Mouse (Mus musculus) megakaryocyte, embryonic 14.5 days (primary cell): ENCODE results near the gene Pou3f1. TPM values are rescaled to one million over a fixed set of nuclear protein-coding genes. Genes with fewer than 3 reads are reported as not detected.

Source experiments
- H3K27me3 ChIP-seq: replicated peaks from 2 replicates; pipeline ENCODE3; 2012; ENCODE audit warnings: inconsistent platforms
- H3K36me3 ChIP-seq: replicated peaks from 2 replicates; pipeline ENCODE3; 2012; ENCODE audit warnings: low read length, inconsistent platforms, mixed read lengths
- H3K4me1 ChIP-seq: 2 replicates; pipeline ENCODE4 v1.6.1; 2012; ENCODE audit warnings: inconsistent platforms
- H3K4me3 ChIP-seq: replicated peaks from 2 replicates; pipeline ENCODE3; 2012; ENCODE audit warnings: moderate library complexity, mild to moderate bottlenecking, inconsistent platforms
- H3K9me3 ChIP-seq: 2 replicates; pipeline ENCODE4 v1.6.1; 2012; ENCODE audit warnings: inconsistent platforms
- FLI1 ChIP-seq: IDR thresholded peaks from 2 replicates; pipeline ENCODE4 v1.6.1; 2012; ENCODE audit warnings: low read length, inconsistent platforms, mixed read lengths
- GATA1 ChIP-seq: IDR thresholded peaks from 3 replicates; pipeline ENCODE4 v1.6.1; 2012; ENCODE audit warnings: mixed read lengths, low read length, inconsistent platforms, borderline replicate concordance
- polyA plus RNA-seq: library from polyadenylated mRNA; stranded (reverse); fragments of >175 nt; gene quantifications from 2 replicates; pipeline ENCODE4 v1.2.3, GENCODE M21; 2012; ENCODE audit warnings: low replicate concordance; ENCODE audit not compliant: insufficient read depth

Pou3f1 gene
- polyA plus RNA-seq, result 0.12 TPM in 1 of 2 replicates, not detected in the other

- H3K4me3 ChIP-seq, result peak within 1 kb of the TSS; percentile 86
- TF ChIP-seq FLI1, result no peak
- no peak for TF ChIP-seq GATA1
Observed at GRCm38 (mm10) chr4:124656518-124656853, at the start of gene Pou3f1. Gene Pou3f1, plus strand, starts transcription at chr4:124656807.

GRCm38 (mm10) chr4:124607166-124607565 lies 49.4 kb upstream of the Pou3f1 start:
- Histone ChIP-seq H3K4me3 (no peak overlapping the region), H3K27me3 (peaks cover 49% of the 10 kb centered on the region), H3K9me3 (no peaks in the 10 kb centered on the region), H3K36me3 (no peaks in the 10 kb centered on the region), H3K4me1 (no peaks in the 10 kb centered on the region; the same call in 1 of the 2 replicates)
- TF ChIP-seq GATA1 (no peak), FLI1 (no peak)

More at GRCm38 (mm10) chr4:124656518-124656853, at the start of gene Pou3f1:
- Histone ChIP-seq H3K4me1 (peaks cover 36% of the 10 kb centered on the region), H3K9me3 (no peaks in the 10 kb centered on the region), H3K36me3 (no peaks in the 10 kb centered on the region), H3K27me3 (peaks cover 94% of the 10 kb centered on the region)

GRCm38 (mm10) chr4:124610066-124610465 lies 46.5 kb upstream of the Pou3f1 start:
- Histone ChIP-seq H3K4me1 (no peaks in the 10 kb centered on the region; the same call in 1 of the 2 replicates), H3K27me3 (peaks cover 44% of the 10 kb centered on the region), H3K4me3 (no peak overlapping the region), H3K36me3 (no peaks in the 10 kb centered on the region), H3K9me3 (no peaks in the 10 kb centered on the region)
- TF ChIP-seq FLI1, result no peak
- no peak for TF ChIP-seq GATA1

GRCm38 (mm10) chr4:124610703-124611102 lies 45.9 kb upstream of the Pou3f1 start, which contains the start of gene 3100002H09Rik:
Gene 3100002H09Rik, minus strand, starts transcription at chr4:124610803.
- Histone ChIP-seq H3K4me1 (no peaks in the 10 kb centered on the region; the same call in 1 of the 2 replicates), H3K9me3 (no peaks in the 10 kb centered on the region)
- TF ChIP-seq FLI1, result no peak
- TF ChIP-seq GATA1, result no peak

GRCm38 (mm10) chr4:124611768-124612167 lies 44.8 kb upstream of the Pou3f1 start:
- TF ChIP-seq FLI1 (no peak), GATA1 (no peak)
- Histone ChIP-seq H3K9me3 (no peaks in the 10 kb centered on the region), H3K27me3 (peaks cover 36% of the 10 kb centered on the region), H3K36me3 (no peaks in the 10 kb centered on the region), H3K4me3 (no peak overlapping the region), H3K4me1 (no peaks in the 10 kb centered on the region)

More at GRCm38 (mm10) chr4:124610703-124611102, 45.9 kb upstream of the Pou3f1 start, which contains the start of gene 3100002H09Rik:
- Histone ChIP-seq H3K27me3 (peaks cover 42% of the 10 kb centered on the region), H3K36me3 (no peaks in the 10 kb centered on the region), H3K4me3 (no peak within 1 kb of the TSS)

- Histone ChIP-seq H3K27me3 (peaks cover 46% of the 10 kb centered on the region), H3K4me3 (no peak overlapping the region), H3K4me1 (no peaks in the 10 kb centered on the region), H3K36me3 (no peaks in the 10 kb centered on the region), H3K9me3 (no peaks in the 10 kb centered on the region)
- TF ChIP-seq FLI1 (no peak), GATA1 (no peak)
Observed at GRCm38 (mm10) chr4:124614189-124614588, 42.4 kb upstream of the Pou3f1 start.

GRCm38 (mm10) chr4:124615406-124615960 lies 41.1 kb upstream of the Pou3f1 start:
- H3K9me3 ChIP-seq, result no peaks in the 10 kb centered on the region
- H3K36me3 ChIP-seq, result no peaks in the 10 kb centered on the region
- no peak overlapping the region for H3K4me3 ChIP-seq
- H3K4me1 ChIP-seq, result no peaks in the 10 kb centered on the region
- TF ChIP-seq FLI1 (no peak), GATA1 (no peak)
- H3K27me3 ChIP-seq, result peaks cover 58% of the 10 kb centered on the region

- H3K27me3 ChIP-seq, result peaks cover 59% of the 10 kb centered on the region
- no peak for TF ChIP-seq FLI1
- TF ChIP-seq GATA1, result no peak
- H3K9me3 ChIP-seq, result no peaks in the 10 kb centered on the region
- H3K36me3 ChIP-seq, result no peaks in the 10 kb centered on the region
- H3K4me3 ChIP-seq, result no peak overlapping the region
- H3K4me1 ChIP-seq, result no peaks in the 10 kb centered on the region
Observed at GRCm38 (mm10) chr4:124615986-124616385, 40.6 kb upstream of the Pou3f1 start.

- no peak for TF ChIP-seq GATA1
- no peak for TF ChIP-seq FLI1
- H3K4me1 ChIP-seq, result no peaks in the 10 kb centered on the region
- H3K27me3 ChIP-seq, result peaks cover 60% of the 10 kb centered on the region
- H3K4me3 ChIP-seq, result no peak overlapping the region
- H3K9me3 ChIP-seq, result no peaks in the 10 kb centered on the region
- H3K36me3 ChIP-seq, result no peaks in the 10 kb centered on the region
Observed at GRCm38 (mm10) chr4:124616636-124617035, 40.0 kb upstream of the Pou3f1 start.

GRCm38 (mm10) chr4:124618599-124618998 lies 38.0 kb upstream of the Pou3f1 start:
- TF ChIP-seq GATA1, result no peak
- no peak for TF ChIP-seq FLI1
- Histone ChIP-seq H3K27me3 (peaks cover 53% of the 10 kb centered on the region), H3K9me3 (no peaks in the 10 kb centered on the region), H3K4me3 (no peak overlapping the region), H3K36me3 (no peaks in the 10 kb centered on the region), H3K4me1 (no peaks in the 10 kb centered on the region)
